Mouse (Mus musculus) forebrain, embryonic 15.5 days (tissue): ENCODE results near the gene Hoxa13. TPM values are rescaled to one million over a fixed set of nuclear protein-coding genes. Genes with fewer than 3 reads are reported as not detected.

Experiments used
- ATAC-seq: fragments of 200-750 bp; cut with Nextera tagmentation; replicated peaks from 2 replicates; pipeline ENCODE4 v1.8.0; 2017; ENCODE audit warnings: mild to moderate bottlenecking, moderate TSS enrichment, moderate library complexity
- H3K27ac ChIP-seq: fragments of 300-500 bp; sonication (generic); replicated peaks from 2 replicates; pipeline ENCODE4 v1.5.1; 2015; ENCODE audit warnings: mild to moderate bottlenecking, inconsistent platforms
- H3K27me3 ChIP-seq: fragments of 300-500 bp; sonication (generic); 2 replicates; pipeline ENCODE4 v1.6.1; 2015; ENCODE audit warnings: inconsistent platforms
- H3K36me3 ChIP-seq: fragments of 300-500 bp; sonication (generic); 2 replicates; pipeline ENCODE4 v1.6.1; 2015; ENCODE audit warnings: mild to moderate bottlenecking, inconsistent platforms
- H3K4me1 ChIP-seq: fragments of 300-500 bp; sonication (generic); 2 replicates; pipeline ENCODE4 v1.6.1; 2015; ENCODE audit warnings: inconsistent platforms
- H3K4me2 ChIP-seq: fragments of 300-500 bp; sonication (generic); replicated peaks from 2 replicates; pipeline ENCODE4 v1.6.1; 2015; ENCODE audit warnings: mild to moderate bottlenecking, inconsistent platforms
- H3K4me3 ChIP-seq: fragments of 300-500 bp; sonication (generic); 2 replicates; pipeline ENCODE4 v1.5.1; 2015; ENCODE audit warnings: mild to moderate bottlenecking, inconsistent platforms
- H3K9ac ChIP-seq: fragments of 300-500 bp; sonication (generic); replicated peaks from 2 replicates; pipeline ENCODE4 v1.6.1; 2015; ENCODE audit warnings: mild to moderate bottlenecking, inconsistent platforms
- H3K9me3 ChIP-seq: fragments of 300-500 bp; sonication (generic); 2 replicates; pipeline ENCODE4 v1.6.1; 2016; ENCODE audit warnings: inconsistent platforms
- WGBS: fragments of 180-500 bp; shearing (Covaris S2); methylation state at CpG from one replicate; pipeline ENCODE4 v1.1.7; 2015; ENCODE audit warnings: mixed read lengths; 5-methylcytosine and 5-hydroxymethylcytosine counted together
- polyA plus RNA-seq: library from polyadenylated mRNA; unstranded; fragments of >200 nt; fragmentation: Nextera tagmentation; extraction: Ambion mirVana; gene quantifications from 2 replicates; pipeline ENCODE4 v1.2.1, GENCODE M21; 2015

Gene Hoxa13
- polyA plus RNA-seq, 1 experiment from 2014 or later: not detected

DNA sequence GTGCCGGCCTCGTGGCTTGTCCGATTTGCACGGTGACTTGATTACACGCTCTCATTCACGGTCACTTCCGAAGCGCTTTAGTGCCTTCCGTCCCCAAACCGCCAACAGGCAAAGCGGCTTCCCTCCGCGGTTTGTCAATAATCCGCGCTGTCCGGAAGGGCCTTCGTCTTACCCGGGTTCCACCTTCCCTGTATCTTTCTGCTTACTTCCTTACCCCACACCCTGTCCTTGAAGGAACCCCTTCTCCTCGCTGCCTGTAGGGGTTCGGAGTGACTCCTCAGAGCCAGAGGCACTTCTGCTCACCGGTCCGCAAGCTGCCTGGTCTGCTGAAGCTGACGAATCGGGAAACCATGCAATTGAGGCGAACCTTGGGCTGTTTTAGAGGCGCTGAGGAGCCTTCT is 14.3 kb downstream of the Hoxa13 start:
- no peaks in the 10 kb centered on the region for H3K36me3 ChIP-seq
- no peak overlapping the region for H3K27ac ChIP-seq
- WGBS: under 1% methylated on average over 26 of the region's 26 CpGs
- no peak overlapping the region for H3K9ac ChIP-seq
- peaks cover 97% of the 10 kb centered on the region for H3K27me3 ChIP-seq
- H3K4me1 ChIP-seq: no peaks in the 10 kb centered on the region
- ATAC-seq: no peak
- H3K4me2 ChIP-seq: no peak overlapping the region
- H3K9me3 ChIP-seq: no peaks in the 10 kb centered on the region
- H3K4me3 ChIP-seq: no peak overlapping the region

DNA sequence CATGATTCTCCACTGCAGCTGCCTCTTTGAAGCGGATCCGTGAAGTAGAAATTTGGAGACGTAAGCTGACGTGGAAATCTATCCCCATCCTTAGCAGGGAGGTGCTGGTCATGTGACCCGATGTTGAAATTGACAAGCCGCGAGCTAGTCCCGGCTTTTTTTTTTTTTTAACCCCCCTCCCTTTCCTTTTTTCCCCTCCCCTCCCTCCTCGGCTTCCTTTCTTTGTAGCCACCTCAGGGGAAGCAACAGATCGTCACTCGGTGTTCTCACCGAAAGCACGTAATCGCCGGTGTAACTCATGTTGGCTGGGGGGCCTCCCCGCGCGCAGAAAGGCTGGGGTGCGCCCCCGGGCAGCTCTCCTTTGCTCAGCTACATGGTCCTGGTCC is 14.9 kb downstream of the Hoxa13 start, which contains the start of gene Hoxa11:
Gene Hoxa11, minus strand, starts transcription at position 54 of the 386 bp plus-strand sequence.
- H3K4me3 ChIP-seq: no peak within 1 kb of the TSS
- peaks cover 97% of the 10 kb centered on the region for H3K27me3 ChIP-seq
- no peaks in the 10 kb centered on the region for H3K9me3 ChIP-seq
- no peak within 1 kb of the TSS for H3K4me2 ChIP-seq
- no peak for ATAC-seq
- 1% methylated on average over 20 of the region's 20 CpGs for WGBS
- no peak within 1 kb of the TSS for H3K27ac ChIP-seq
- no peaks in the 10 kb centered on the region for H3K36me3 ChIP-seq
- no peak within 1 kb of the TSS for H3K9ac ChIP-seq
- H3K4me1 ChIP-seq: no peaks in the 10 kb centered on the region

DNA sequence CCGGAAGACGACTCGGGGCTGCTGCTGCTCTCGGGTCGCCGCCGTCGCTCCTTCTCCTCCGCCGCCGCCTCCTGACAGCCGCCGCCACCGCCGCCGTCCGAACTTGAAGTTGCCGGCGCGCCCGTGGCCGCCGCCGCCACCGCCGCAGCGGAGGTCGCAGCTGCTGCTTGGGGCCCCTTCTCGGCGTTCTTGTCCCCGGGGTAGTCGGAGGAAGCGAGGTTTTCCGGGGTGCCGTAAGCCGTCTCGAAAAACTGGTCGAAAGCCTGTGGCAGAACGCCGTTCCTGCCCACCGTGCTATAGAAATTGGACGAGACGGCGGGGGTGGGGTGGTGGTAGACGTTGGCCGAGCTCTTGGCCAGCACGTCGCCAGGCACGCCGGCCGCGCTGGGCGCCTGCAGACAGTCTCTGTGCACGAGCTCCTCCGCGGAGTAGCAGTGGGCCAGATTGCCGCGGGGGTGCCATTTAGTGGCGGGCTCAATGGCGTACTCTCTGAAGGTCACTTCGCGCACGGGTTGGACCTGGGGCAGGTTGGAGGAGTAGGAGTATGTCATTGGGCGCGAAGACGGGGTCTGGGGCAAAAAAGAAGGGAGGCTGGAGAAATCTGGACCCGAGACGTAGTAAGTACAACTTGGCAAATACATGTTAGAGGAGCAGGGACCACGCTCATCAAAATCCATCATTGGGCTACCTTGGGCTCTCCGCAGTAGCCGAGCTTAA is 15.5 kb downstream of the Hoxa13 start:
- Histone ChIP-seq H3K4me3 (no peak overlapping the region), H3K4me2 (no peak overlapping the region), H3K27me3 (peaks cover 99% of the 10 kb centered on the region), H3K27ac (no peak overlapping the region), H3K36me3 (no peaks in the 10 kb centered on the region), H3K4me1 (0 out of 2 replicates have a peak, but pooled peaks cover 1% of the 10 kb centered on the region), H3K9me3 (no peaks in the 10 kb centered on the region), H3K9ac (no peak overlapping the region)
- under 1% methylated on average over 71 of the region's 71 CpGs for WGBS
- no peak for ATAC-seq

DNA sequence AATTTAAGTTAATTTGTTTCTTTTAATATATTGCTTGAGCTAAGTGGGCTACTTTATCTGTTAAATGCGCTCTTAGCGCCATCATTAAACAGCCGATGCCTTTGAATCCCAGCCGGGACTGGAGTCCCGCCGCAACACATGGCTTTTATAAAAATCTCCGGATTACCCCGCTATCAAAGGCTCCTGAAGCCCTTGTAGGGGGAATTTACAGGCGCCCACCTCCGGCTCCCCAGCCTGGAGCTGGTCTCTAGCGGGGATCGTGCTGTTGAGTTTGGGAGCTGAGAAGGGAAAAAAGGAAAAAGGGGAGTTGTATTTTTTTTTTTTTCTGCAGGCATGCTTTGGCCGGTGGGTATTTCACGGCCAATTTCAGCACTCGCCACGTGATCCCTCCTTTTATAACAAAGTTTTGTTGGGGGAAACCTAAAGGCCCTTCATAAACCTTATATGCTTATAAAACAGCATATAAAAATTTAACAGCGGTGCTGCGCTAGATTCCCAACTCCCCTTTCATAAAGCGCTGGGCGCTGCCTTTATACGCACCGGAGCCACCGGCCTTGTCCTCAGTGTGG is 16.1 kb downstream of the Hoxa13 start:
- Histone ChIP-seq H3K4me1 (0 out of 2 replicates have a peak, but pooled peaks cover 3% of the 10 kb centered on the region), H3K9ac (no peak overlapping the region), H3K4me2 (no peak overlapping the region), H3K9me3 (no peaks in the 10 kb centered on the region), H3K4me3 (no peak overlapping the region), H3K36me3 (no peaks in the 10 kb centered on the region), H3K27me3 (peaks cover 99% of the 10 kb centered on the region), H3K27ac (no peak overlapping the region)
- no peak for ATAC-seq
- WGBS: 3% methylated on average over 23 of the region's 23 CpGs

DNA sequence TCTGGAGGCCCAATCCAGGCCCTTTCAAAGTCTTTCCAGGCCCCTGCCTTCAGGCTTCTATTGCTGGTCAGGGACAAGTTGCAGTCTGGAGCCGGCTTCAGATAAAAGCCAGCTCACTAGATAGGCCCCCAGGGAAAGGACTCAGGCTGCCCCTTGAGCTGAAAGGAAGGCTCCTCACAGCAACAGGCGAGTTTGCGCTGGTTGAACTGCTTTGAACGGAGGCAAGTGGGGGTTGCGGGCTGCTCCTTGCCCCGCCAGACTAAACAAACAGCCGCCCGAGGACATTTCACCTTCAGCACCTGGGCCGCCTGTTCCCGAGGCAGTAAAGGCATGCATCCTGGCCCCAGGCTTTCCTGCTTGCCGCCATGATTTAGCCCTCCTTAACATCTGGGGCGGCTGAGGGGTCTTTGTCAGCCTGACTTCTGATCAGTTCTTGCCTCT is 17.0 kb downstream of the Hoxa13 start:
- Histone ChIP-seq H3K27me3 (peaks cover 98% of the 10 kb centered on the region), H3K9me3 (no peaks in the 10 kb centered on the region), H3K27ac (no peak overlapping the region), H3K4me2 (no peak overlapping the region), H3K36me3 (no peaks in the 10 kb centered on the region), H3K4me3 (no peak overlapping the region), H3K4me1 (0 out of 2 replicates have a peak, but pooled peaks cover 3% of the 10 kb centered on the region), H3K9ac (no peak overlapping the region)
- no peak for ATAC-seq
- under 1% methylated on average over 12 of the region's 12 CpGs for WGBS

DNA sequence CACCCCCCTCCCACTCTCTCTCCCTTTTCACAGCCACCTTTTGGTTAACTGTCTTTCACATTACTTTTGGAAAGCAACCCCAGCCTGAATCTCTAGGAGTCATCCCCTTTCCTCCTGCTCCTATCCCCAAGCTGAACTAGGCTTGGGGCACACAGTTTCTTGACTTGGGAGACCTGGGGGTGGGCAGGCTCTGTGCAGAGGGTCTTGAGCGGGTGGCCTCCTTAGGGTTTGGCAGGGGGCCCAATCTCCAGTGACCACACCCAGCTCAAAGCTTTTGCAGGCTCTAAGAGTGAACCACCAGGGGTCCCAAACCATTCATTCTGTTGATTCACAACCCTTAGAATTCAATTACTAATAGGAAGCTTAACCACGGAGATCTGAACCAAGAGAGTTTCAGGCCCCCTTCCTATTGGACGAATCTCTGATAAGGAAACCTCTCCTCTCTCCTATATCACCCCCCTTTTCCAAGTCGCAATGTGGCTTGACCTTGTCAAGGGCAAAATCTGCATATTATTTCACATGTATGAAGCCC is 17.8 kb downstream of the Hoxa13 start:
- ATAC-seq: no peak
- H3K9me3 ChIP-seq: no peaks in the 10 kb centered on the region
- no peak overlapping the region for H3K4me2 ChIP-seq
- H3K4me3 ChIP-seq: no peak overlapping the region
- under 1% methylated on average over 4 of the region's 4 CpGs for WGBS
- H3K36me3 ChIP-seq: no peaks in the 10 kb centered on the region
- no peak overlapping the region for H3K27ac ChIP-seq
- H3K27me3 ChIP-seq: peaks cover 98% of the 10 kb centered on the region
- H3K9ac ChIP-seq: no peak overlapping the region
- 0 out of 2 replicates have a peak, but pooled peaks cover 3% of the 10 kb centered on the region for H3K4me1 ChIP-seq

DNA sequence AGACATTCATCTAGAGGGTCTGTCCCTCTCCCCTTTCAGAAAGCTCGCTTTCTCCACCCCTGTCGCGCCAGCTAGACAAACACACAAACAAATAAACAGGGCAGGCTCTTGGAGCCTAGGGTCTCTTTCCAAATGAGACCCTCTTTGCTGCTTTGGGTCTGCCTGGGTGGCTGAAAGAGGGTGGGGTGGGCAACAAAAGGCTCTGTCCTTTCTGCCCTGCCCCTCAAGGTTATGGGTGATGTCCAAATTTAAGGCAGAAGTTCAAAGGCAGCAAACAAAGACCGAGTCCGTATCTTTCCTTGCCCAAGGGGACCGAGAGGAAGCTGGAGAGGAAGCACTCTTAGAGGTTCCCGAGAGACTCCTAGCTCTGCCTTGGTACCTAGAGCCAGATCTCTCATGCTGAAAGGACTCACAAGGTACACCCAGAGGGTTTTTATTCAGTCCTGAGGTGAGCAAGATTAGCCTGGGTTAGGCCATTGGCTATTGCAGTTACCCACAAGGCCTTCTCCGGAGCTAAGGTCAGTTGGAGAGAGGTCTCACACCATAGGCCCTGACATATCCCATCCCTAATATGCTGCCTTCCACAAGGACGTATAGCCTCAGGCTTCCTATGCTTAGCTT is 19.6 kb downstream of the Hoxa13 start:
- ATAC-seq: no peak
- H3K4me2 ChIP-seq: no peak overlapping the region
- H3K36me3 ChIP-seq: no peaks in the 10 kb centered on the region
- no peak overlapping the region for H3K9ac ChIP-seq
- no peak overlapping the region for H3K27ac ChIP-seq
- H3K27me3 ChIP-seq: peaks cover 99% of the 10 kb centered on the region
- 0 out of 2 replicates have a peak, but pooled peaks cover 3% of the 10 kb centered on the region for H3K4me1 ChIP-seq
- no peaks in the 10 kb centered on the region for H3K9me3 ChIP-seq
- H3K4me3 ChIP-seq: no peak overlapping the region
- WGBS: 4% methylated on average over 9 of the region's 9 CpGs

DNA sequence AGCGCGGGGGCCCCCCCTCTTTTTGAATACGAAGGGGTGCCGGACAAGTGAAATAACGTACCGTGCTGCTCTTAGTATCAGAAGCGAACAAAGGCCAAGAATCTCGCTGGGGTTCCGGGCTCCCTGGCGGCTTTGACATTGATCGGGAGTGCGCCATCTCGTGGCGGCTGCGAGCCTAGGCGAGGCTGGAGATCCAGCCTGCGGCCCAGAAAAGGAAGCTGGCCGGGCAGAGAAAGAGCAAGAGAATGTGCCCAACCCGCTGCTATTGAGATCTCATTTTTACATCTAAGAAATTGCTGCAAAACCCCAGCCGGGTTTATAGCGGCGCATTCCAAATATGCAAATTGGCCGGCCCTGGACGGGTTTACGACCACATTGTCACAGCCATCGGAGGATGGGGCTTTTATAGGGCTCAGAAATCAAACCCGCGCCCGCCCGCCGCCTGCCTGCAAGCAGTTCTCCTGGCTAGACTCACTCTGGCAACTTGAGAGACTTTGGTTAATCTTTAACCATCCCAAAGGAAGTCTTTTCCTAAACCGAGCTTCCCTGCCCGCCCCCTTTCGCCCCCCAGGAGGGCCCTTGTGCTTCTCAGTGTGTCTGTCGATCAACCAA is 20.2 kb downstream of the Hoxa13 start, which contains the start of gene Hoxa10:
Gene Hoxa10, minus strand, starts transcription at position 466 of the 612 bp plus-strand sequence.
- Histone ChIP-seq H3K27me3 (peaks cover 99% of the 10 kb centered on the region), H3K4me1 (0 out of 2 replicates have a peak, but pooled peaks cover 3% of the 10 kb centered on the region), H3K4me3 (no peak within 1 kb of the TSS), H3K27ac (no peak within 1 kb of the TSS), H3K4me2 (no peak within 1 kb of the TSS), H3K9me3 (no peaks in the 10 kb centered on the region), H3K36me3 (no peaks in the 10 kb centered on the region), H3K9ac (no peak within 1 kb of the TSS)
- WGBS: 1% methylated on average over 35 of the region's 35 CpGs
- no peak for ATAC-seq

DNA sequence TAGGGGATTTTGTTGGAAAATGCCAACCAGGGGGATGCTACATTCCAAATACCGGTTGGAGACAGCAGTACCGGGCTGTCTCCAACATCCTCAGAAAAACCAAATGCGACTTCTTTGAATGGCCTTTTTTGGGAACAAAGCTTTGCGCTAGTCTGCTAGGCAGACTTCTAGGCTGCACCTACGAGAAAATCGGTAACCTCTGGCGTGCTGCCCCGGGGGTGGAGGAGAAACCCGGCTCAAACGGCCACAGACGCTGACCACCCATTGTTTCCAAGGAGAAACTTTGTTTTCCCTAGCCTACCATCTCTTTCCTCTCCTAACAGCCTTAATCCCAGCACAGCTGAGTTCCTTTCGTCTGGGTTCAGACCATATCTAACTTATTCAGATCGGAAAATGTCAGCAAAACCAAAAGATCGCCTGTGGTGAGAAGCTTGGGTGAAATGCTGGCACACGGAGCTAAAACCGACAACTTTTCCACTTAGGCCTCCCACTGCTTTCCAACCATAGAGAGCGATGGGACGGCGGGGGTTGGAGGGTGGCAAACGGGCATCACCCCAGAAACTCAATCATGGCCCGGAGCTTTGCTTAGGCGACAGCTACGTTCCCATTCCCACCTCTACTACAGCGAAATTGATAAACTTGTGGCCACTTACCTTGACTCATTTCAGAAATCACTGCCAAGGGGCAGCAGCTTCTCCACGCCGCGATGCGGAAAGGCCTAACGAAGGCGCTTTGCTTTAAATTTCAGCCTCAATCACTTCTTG is 20.9 kb downstream of the Hoxa13 start:
- no peaks in the 10 kb centered on the region for H3K36me3 ChIP-seq
- ATAC-seq: no peak
- H3K4me1 ChIP-seq: 0 out of 2 replicates have a peak, but pooled peaks cover 3% of the 10 kb centered on the region
- WGBS: 3% methylated on average over 30 of the region's 30 CpGs
- H3K9me3 ChIP-seq: no peaks in the 10 kb centered on the region
- peaks cover 99% of the 10 kb centered on the region for H3K27me3 ChIP-seq
- no peak overlapping the region for H3K4me3 ChIP-seq
- H3K4me2 ChIP-seq: no peak overlapping the region
- H3K9ac ChIP-seq: no peak overlapping the region
- H3K27ac ChIP-seq: no peak overlapping the region

DNA sequence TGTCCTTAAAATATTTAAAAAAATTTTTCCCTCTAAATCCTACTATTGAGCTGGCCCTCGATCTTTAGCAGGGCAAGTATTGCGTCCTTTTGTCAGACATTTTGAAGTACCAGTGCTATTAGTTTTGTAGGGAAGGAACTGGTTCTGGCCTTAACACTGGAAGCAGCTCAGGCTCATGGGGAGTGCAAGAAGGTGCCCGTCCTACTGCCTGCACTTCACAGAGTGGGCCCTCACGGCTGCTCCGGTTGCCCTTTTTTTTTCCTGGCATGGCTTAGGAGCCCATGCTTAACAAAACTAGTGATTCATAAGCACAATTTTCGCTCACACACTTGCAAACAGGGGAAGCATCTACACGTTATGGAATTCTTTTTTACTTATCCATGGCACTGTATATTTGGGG is 21.7 kb downstream of the Hoxa13 start:
- Histone ChIP-seq H3K27me3 (peaks cover 99% of the 10 kb centered on the region), H3K9ac (no peak overlapping the region), H3K27ac (no peak overlapping the region), H3K4me1 (0 out of 2 replicates have a peak, but pooled peaks cover 3% of the 10 kb centered on the region), H3K4me2 (no peak overlapping the region), H3K9me3 (no peaks in the 10 kb centered on the region), H3K4me3 (no peak overlapping the region), H3K36me3 (no peaks in the 10 kb centered on the region)
- ATAC-seq: no peak
- WGBS: 3% methylated on average over 7 of the region's 7 CpGs

DNA sequence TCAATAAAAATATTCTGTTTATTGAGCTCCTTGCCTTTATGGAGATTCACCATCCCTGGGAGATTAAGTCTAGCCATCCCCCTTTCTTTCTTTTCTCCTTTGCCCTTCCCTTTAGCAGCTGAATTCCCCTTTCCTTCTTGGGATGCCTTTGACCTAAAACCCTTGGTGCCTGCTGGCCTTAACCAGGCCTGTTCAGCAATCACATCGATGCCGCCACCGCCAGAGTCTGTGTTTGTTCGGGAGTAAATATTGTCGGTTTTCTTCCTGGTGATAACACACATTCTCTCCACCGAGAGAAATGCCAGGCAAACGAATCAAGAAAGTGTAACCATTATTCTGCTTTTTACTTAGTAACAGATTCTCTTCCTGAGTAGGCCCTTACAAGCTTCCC is 22.5 kb downstream of the Hoxa13 start:
- H3K27ac ChIP-seq: no peak overlapping the region
- H3K4me1 ChIP-seq: 0 out of 2 replicates have a peak, but pooled peaks cover 3% of the 10 kb centered on the region
- 3% methylated on average over 7 of the region's 7 CpGs for WGBS
- H3K4me2 ChIP-seq: no peak overlapping the region
- H3K9me3 ChIP-seq: no peaks in the 10 kb centered on the region
- H3K9ac ChIP-seq: no peak overlapping the region
- peaks cover 99% of the 10 kb centered on the region for H3K27me3 ChIP-seq
- H3K4me3 ChIP-seq: no peak overlapping the region
- no peak for ATAC-seq
- H3K36me3 ChIP-seq: no peaks in the 10 kb centered on the region
